Mouse (Mus musculus): ENCODE data around the gene Psg28.
"Not testable (repeated sequence)": the region's sequence is repeated elsewhere in the genome, so short reads cannot be mapped to it uniquely, and the experiment has no call there.

Gene Psg28

DNA sequence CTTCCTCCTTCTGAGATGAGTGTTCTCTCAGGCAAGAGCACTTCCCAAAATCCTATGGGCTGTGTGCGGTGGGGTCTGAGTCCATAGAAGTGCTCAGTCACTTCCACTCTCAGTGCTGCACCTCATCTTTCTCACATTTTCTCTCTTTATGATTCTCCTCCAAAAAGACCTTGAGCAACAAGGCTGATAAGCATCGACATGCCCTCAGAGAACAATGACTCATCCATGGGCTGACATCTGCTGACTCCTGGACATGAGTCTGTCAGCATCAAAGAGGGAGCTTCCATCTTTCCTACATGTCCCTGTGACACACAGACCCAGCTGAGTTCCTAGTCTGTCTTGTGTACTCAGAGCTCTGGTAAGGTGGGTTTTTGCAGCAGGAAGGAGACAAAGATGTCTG, at the start of gene Psg28:
Gene Psg28, minus strand, starts transcription at position 101 of the 400 bp plus-strand sequence.
- not testable (repeated sequence) for DNase-seq (ENCODE audit: low spot score)

DNA sequence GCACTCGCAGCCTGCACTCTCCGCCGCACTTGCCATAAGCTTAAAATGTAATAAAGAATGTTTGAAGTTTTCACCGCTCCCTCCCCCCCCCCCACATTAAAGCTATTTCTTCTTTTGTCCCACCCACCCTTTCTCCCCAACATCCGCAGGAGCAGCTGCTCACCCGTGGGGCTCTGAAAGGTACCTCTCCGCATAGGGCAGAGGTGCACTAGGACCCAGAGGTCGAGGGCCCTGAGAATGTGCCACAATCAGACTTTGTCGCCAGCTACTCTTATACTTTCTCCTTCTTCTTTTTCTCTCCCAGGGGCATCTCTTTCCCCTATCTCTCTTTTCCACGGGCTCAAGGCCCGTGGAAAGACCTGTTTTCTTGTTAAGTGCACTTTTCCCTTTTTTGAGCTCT, 28.4 kb downstream of the Psg28 start:
- DNase-seq (ENCODE audit: low spot score): no peak

DNA sequence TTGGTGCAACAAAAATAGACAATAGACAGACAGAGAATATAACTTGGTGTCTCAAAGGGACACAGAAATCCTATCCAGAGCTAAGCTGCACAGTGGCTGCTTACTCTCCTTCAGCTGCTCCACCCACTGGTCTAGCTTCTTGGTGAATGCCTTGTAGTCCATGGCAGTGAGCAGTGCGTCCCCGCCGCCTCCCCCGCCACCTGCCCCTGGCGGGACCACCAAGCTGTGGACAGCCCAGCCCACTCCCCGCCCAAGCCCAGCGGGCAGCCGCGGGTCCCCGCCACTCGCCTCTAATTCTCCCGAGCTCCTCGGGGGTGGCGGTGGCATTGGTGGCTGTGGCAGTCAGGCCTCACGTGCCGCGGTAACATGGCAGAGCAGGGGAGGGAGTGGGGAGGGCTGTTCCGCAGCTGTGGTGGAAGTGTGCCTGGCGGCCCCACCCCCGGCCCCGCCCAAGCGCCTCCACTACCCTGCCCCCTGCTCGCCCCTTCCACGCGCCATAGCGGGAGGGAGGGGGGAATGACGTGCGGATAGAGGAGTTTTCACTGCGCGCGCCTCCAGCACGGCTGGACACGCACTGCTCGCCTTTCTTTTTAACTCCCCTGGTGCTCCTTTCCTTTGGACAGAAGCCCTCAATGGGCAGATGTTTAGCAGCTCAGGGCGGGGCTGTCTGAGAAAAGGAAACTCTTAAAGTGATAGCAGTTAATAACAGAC, 29.2 kb downstream of the Psg28 start:
- no peak for DNase-seq (ENCODE audit: low spot score)

DNA sequence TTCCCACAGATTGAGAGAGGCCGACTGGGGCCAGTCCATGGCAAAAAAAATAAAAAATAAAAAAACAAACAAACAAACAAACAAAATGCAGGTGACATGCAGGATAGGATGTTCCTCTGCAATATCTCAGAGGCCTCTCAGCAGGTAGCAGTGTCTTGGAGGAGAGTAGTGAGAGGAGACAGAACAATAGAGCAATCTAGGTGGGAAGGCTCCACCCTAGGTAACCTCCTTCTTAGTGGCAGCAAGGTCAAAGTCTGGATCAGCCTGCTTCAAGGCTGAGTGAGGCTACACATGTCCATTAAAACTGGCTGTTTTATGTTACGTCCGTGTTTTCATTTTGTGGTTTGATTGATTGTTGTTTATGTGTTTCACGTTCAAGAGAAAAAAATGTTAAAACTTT, 40.4 kb downstream of the Psg28 start:
- DNase-seq (ENCODE audit: low spot score): not testable (repeated sequence)

DNA sequence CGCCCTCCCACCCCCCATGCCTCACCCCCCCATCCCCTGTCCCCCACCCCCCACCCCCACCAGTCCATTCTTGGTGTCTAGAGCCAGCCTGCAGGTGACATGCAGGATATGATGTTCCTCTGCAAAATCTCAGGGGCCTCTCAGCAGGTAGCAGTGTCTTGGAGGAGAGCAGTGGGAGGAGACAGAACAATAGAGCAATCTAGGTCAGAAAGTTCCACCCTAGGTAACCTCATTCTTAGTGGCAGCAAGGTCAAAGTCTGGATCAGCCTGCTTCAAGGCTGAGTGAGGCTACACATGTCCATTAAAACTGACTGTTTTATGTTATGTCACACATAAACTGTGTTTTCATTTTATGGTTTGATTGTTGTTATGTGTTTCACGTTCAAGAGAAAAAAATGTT, 53.5 kb downstream of the Psg28 start:
- DNase-seq (ENCODE audit: low spot score): no peak

All from ovary, postnatal 36 days (tissue).